Mouse (Mus musculus) cerebellum, adult (tissue): ENCODE data around the gene Spryd4.
"Not testable (repeated sequence)": the region's sequence is repeated elsewhere in the genome, so short reads cannot be mapped to it uniquely, and the experiment has no call there.

ENCODE experiments used
- ATAC-seq: cut with Nextera tagmentation; 2 replicates; pipeline ENCODE4 v1.9.2; 2017; ENCODE audit warnings: mild to moderate bottlenecking, moderate library complexity, mixed read lengths; ENCODE audit not compliant: insufficient number of reproducible peaks, low FRiP score, low TSS enrichment

The Spryd4 gene

DNA sequence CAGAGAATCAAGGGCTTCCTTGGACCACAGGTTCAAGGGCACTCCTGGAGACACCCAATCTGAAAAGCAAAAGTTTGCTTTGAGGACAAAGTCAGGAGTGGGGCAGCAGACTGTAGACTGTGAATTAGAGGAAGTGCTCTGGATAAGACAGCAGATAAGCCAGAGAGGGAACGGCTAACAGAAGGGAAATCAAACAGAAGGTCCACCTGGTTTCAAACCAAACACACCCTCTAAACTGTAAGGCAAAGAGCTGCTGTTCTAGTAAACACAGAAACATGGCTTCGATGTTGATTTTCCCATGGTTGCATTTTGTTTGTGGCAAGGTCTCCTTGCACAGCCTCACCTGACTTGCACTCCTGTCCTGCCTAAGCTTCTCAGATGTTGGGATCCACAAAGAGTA is 20.1 kb downstream of the Spryd4 start:
- no peak for ATAC-seq

- ATAC-seq: no peak
Measured at GRCm38 (mm10) chr10:128188242-128188877, 23.2 kb downstream of the Spryd4 start.

DNA sequence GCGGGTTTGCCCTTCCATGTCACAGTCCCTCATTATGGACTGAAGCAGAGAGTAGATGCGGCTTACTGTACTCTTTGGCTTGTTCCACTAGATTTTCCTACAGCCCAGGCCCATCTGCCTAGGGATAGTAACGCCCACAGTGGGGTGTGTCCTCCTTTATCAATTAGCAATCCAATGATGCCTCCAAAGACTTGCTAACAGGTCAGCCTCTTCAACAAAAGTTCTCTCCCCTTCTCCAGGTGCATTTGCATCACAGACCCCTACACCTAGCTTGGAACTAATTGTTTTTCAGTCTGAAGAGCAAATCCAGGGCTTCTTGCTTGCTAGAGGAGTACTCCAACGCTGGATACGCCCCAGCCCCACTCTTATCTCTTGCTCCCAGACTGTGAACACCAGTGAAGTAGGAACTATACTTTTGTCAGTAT is 24.4 kb downstream of the Spryd4 start:
- ATAC-seq: no peak

DNA sequence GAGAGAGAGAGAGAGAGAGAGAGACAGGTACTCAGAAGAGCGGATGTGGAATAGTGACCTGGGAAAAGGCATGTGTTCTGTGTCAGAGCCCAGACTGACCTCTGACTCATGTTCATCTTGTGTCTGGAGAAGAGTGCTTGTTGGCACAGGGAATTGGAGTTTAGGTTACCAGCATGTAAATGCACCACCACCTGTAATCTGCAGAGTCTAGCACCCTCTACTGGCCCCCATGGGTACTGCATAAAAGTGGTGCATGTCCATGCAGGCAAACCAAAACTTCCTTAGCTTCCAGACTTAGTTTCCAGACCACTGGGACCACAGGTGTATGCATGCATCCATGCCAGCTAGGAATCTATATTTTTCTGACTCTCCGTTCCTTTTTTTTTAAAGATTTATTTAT is 25.6 kb downstream of the Spryd4 start:
- ATAC-seq: no peak; the same call in 1 of the 2 replicates

- no peak for ATAC-seq
Measured at GRCm38 (mm10) chr10:128185277-128185940, 26.2 kb downstream of the Spryd4 start.

- no peak for ATAC-seq
Measured at GRCm38 (mm10) chr10:128184296-128184695, 27.3 kb downstream of the Spryd4 start.

DNA sequence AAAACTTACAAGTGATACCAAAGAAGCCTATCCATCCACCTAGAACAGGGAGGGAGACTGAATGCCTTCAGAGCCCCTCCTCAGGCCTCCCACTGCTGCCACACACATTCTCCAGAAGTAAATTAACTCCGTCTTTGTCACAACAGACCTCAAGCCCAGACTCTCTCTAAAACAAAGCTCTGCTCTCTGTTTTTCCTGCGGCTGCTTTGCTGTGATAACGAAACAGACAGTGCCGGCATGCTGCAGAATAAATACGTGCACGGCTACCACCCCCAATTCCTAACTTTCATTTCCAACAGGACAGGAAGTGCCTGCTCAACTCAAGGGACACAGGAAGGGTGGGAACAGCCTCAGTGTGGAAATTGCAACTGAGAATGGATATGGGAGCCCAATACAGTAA is 31.6 kb downstream of the Spryd4 start, which contains the start of gene Rbms2:
Gene Rbms2, minus strand, starts transcription at position 309 of the 400 bp plus-strand sequence.
- no peak for ATAC-seq

- no peak for ATAC-seq
Measured at GRCm38 (mm10) chr10:128177316-128177715, 34.3 kb downstream of the Spryd4 start.

- no peak; the same call in 1 of the 2 replicates for ATAC-seq
Measured at GRCm38 (mm10) chr10:128175996-128176755, 35.4 kb downstream of the Spryd4 start.

- no peak for ATAC-seq
Measured at GRCm38 (mm10) chr10:128175302-128175701, 36.3 kb downstream of the Spryd4 start.

- not testable (repeated sequence) for ATAC-seq
Measured at GRCm38 (mm10) chr10:128171348-128171747, 40.3 kb downstream of the Spryd4 start.

- no peak for ATAC-seq
Measured at GRCm38 (mm10) chr10:128167091-128167490, 44.5 kb downstream of the Spryd4 start.

DNA sequence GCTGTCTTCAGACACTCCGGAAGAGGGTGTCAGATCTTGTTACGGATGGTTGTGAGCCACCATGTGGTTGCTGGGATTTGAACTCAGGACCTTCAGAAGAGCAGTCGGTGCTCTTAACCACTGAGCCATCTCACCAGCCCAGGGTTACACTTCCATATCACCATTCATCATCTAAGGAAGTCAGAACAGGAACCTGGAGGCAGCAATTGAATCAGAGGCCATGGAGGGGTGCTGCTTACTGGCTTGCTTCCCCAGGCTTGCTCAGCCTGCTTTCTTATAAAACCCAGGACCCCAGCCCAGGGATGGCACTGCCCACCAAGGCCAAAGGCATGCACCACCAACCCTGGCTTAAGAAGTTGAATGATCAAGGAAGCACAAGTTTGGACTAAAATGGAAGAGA is 45.9 kb downstream of the Spryd4 start:
- ATAC-seq: not testable (repeated sequence)
